Mouse (Mus musculus): ENCODE measurements at regions not wholly inside any gene's neighbourhood (a gene's known extent, or its start where the extent isn't known, plus 50 kb on each side); places are given as distances from the start of the nearest gene placed in this dataset.

GRCm38 (mm10) chr5:103370456-103370855 is 54.5 kb upstream of the Ptpn13 start:
- TF ChIP-seq CTCF (IDR thresholded peaks at IDR 0.05; ENCODE audit: insufficient read depth, low read depth, low read length) (no peak), POLR2A (IDR thresholded peaks at IDR 0.05; ENCODE audit: insufficient read depth, low read depth, low read length) (no peak)
